ENCODE assay signal across 11 mouse cellular contexts in the genomic region with DNA sequence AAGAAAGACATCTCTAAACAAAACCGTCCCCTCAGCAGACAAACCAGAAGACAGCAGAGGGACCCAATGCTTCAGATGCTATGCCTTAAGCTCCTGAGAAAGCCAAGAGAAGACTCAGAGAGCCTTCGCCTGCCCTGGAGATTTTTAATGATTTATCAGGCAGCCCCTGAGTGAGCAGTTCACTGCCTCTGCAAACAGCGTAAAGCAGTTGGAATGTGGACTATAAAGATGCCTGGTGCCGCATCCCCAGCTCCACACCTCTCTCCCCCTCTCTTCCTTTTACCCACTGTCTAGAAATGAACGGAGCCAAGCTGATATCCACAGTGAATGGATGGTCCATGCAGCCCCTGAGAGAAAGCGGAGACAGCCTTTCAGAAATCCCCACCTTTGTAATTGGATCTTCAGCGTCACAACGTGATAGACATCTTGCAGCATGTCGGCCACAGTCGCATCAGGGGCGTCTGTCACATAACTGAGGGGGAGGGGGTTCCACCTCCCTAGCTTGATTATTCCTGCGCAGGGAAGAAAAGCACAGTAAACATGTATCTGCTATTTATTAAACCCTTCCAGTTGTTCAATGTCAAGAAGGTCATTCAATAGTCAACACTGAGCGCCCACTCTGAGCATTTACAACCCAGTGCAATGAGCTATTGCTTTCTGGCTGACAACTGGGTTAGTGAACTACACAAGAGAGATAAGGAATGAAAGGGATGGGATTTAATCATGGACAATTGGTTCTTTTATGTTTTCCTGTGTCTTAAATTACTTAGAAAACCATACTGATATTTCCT.
A peak's percentile ranks its signal among the peaks of the same experiment; 100 is the strongest.
DNase-seq lines count a peak whose midpoint lies in the region; ATAC-seq and TF ChIP-seq lines count a peak whose summit lies in the region.
"Had no signal": no experiment of that assay in that cellular context is flagged by ENCODE, and none has a peak within 500 bp of the region (broad histone marks: within the 10 kb centered on the region; RNA-seq: fewer than 3 reads in every experiment).

No protein-coding gene starts in this region.

- peaks cover 10% of the 10 kb centered on the region for H3K4me1 ChIP-seq in forebrain, embryonic 10.5 days
- H3K4me1 ChIP-seq in forebrain, embryonic 11.5 days (replicated peaks; ENCODE audit: control insufficient read depth, insufficient read depth, low read length): no peaks in the 10 kb centered on the region
- peaks cover 8% of the 10 kb centered on the region for H3K4me1 ChIP-seq in cortical plate, adult 2 months (ENCODE audit: control insufficient read depth, insufficient read depth, low read length)
- no peaks in the 10 kb centered on the region for H3K4me1 ChIP-seq in thymus, adult 2 months (replicated peaks; ENCODE audit: control insufficient read depth, insufficient read depth, low read length)

- 0 out of 2 replicates have a peak overlapping the region, but pooled peaks have one; percentile 5 for H3K27ac ChIP-seq in forebrain, embryonic 10.5 days
- H3K27ac ChIP-seq in forebrain, embryonic 11.5 days (ENCODE audit: low read depth, low read length): no peak overlapping the region
- peak overlapping the region; percentile 84; the same call in 1 of the 2 replicates for H3K27ac ChIP-seq in cortical plate, adult 2 months (ENCODE audit: insufficient read depth, low read length)
- H3K27ac ChIP-seq in thymus, adult 2 months (ENCODE audit: control insufficient read depth, insufficient read depth, low read length): no peak overlapping the region

- no peak for TF ChIP-seq POLR2A in cortical plate, adult 2 months (IDR thresholded peaks at IDR 0.05; ENCODE audit: extremely low read depth, insufficient read depth, low read length)
- TF ChIP-seq POLR2A in thymus, adult 2 months (IDR thresholded peaks at IDR 0.05; ENCODE audit: control insufficient read depth, extremely low read depth, insufficient read depth, low read length, poor library complexity): no peak

- peaks cover 18% of the 10 kb centered on the region for H3K36me3 ChIP-seq in forebrain, embryonic 10.5 days (replicated peaks)
- no peaks in the 10 kb centered on the region for H3K36me3 ChIP-seq in forebrain, embryonic 11.5 days (ENCODE audit: control insufficient read depth, insufficient read depth, low read length)
- H3K36me3 ChIP-seq in thymus, adult 2 months (ENCODE audit: control insufficient read depth, insufficient read depth, low read length): no peaks in the 10 kb centered on the region

- 74% methylated on average over 13 of the region's 13 CpGs for WGBS in forebrain, embryonic 10.5 days
- WGBS in forebrain, embryonic 11.5 days: 70% methylated on average over 13 of the region's 13 CpGs
- 94% methylated on average over 13 of the region's 13 CpGs for WGBS in thymus, adult 2 months

- ATAC-seq in forebrain, embryonic 11.5 days (replicated peaks; ENCODE audit: low FRiP score): no peak

- no peak overlapping the region for H3K9ac ChIP-seq in forebrain, embryonic 11.5 days (ENCODE audit: low read length)
- H3K9ac ChIP-seq: lung, embryonic 14.5 days had no signal

- H3K9me3 ChIP-seq in forebrain, embryonic 10.5 days: no peaks in the 10 kb centered on the region
- H3K9me3 ChIP-seq in forebrain, embryonic 11.5 days (ENCODE audit: control insufficient read depth, low read length): no peaks in the 10 kb centered on the region

- no peaks in the 10 kb centered on the region for H3K27me3 ChIP-seq in forebrain, embryonic 10.5 days (ENCODE audit: poor library complexity, severe bottlenecking)
- no peaks in the 10 kb centered on the region for H3K27me3 ChIP-seq in forebrain, embryonic 11.5 days (ENCODE audit: control insufficient read depth, insufficient read depth, low read length)
- H3K27me3 ChIP-seq in thymus, adult 2 months (ENCODE audit: control insufficient read depth, insufficient read depth, low read length): no peaks in the 10 kb centered on the region

- no peak overlapping the region for H3K4me3 ChIP-seq in forebrain, embryonic 10.5 days
- H3K4me3 ChIP-seq in forebrain, embryonic 11.5 days (ENCODE audit: low read depth, low read length): no peak overlapping the region
- no peak overlapping the region for H3K4me3 ChIP-seq in cortical plate, adult 2 months (ENCODE audit: insufficient read depth, low read length)
- H3K4me3 ChIP-seq in thymus, adult 2 months (ENCODE audit: control insufficient read depth, insufficient read depth, low read length): no peak overlapping the region

- no peak for DNase-seq in forebrain, embryonic 10.5 days (ENCODE audit: extremely low spot score, low spot score)
- no peak for DNase-seq in forebrain, embryonic 11.5 days (ENCODE audit: low spot score)
- DNase-seq in kidney, adult 11 months: peak; percentile 44
- peak; percentile 21 for DNase-seq in mesoderm, embryonic 11.5 days (ENCODE audit: low read depth, low spot score)
- no peak for DNase-seq in gastrocnemius, postnatal 25 days
- no peak for DNase-seq in thymus, adult 2 months
- DNase-seq in gastrocnemius, adult 8-10 months (ENCODE audit: low spot score in 2 of 2): no peak
- DNase-seq: adrenal gland, adult 8-10 months; thymus, postnatal 4 days had no signal

- H3K4me2 ChIP-seq in forebrain, embryonic 11.5 days (ENCODE audit: low read depth, low read length, severe bottlenecking): no peak overlapping the region
- H3K4me2 ChIP-seq: lung, embryonic 14.5 days had no signal

- no peak for TF ChIP-seq CTCF in cortical plate, adult 2 months (IDR thresholded peaks at IDR 0.05; ENCODE audit: extremely low read depth, insufficient read depth, low read length)
- no peak for TF ChIP-seq CTCF in thymus, adult 2 months (IDR thresholded peaks at IDR 0.05; ENCODE audit: borderline replicate concordance, control insufficient read depth, extremely low read depth, insufficient read depth, low read length, poor library complexity)

Comparison
In these comparisons a context has a peak if more than half of its experiments do, and no peak if none do; other contexts are left out.
1. H3K27ac ChIP-seq: peak in forebrain, embryonic 10.5 days (single experiment) and cortical plate, adult 2 months (single experiment); none in forebrain, embryonic 11.5 days (single experiment) and thymus, adult 2 months (single experiment).
2. DNase-seq: peak in kidney, adult 11 months (single experiment) and mesoderm, embryonic 11.5 days (single experiment); none in forebrain, embryonic 10.5 days (single experiment), forebrain, embryonic 11.5 days (single experiment), gastrocnemius, postnatal 25 days (single experiment), thymus, adult 2 months (single experiment) and gastrocnemius, adult 8-10 months (0 of 2).